Mouse (Mus musculus): ENCODE measurements around the gene Hltf. TPM values are rescaled to one million over a fixed set of nuclear protein-coding genes. Genes with fewer than 3 reads are reported as not detected.
"Not testable (repeated sequence)": the region's sequence is repeated elsewhere in the genome, so short reads cannot be mapped to it uniquely, and the experiment has no call there.

The Hltf gene
- polyA plus RNA-seq, 2 experiments: 4.5 to 9.4 TPM

DNA sequence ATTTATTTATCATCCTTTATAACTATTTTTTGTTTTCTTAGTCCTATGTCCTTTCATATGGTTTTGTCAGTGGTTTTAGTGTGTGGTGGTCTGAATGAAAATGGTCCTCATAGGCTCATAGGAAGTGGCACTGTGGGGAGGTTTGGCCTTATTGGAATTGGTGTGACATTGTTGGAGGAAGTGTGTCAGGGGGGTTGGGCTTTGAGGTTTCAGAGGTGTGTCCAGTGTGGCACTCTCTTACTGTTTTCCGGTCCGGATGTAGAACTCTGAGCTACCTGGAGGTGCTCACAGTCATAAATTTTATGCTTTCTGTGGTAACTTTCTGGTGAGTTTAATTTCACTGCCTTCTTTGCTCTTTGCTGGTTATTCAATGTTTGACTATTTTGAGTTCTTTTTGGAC, 47.2 kb downstream of the Hltf start:
- no peak for ATAC-seq (ENCODE audit: insufficient read depth)
- H3K9ac ChIP-seq (replicated peaks): no peak overlapping the region
- DNase-seq (ENCODE audit: low read depth in 3 of 3, low spot score in 3 of 3): no peak
- no peaks in the 10 kb centered on the region for H3K27me3 ChIP-seq (ENCODE audit: control insufficient read depth, insufficient read depth, low read length)
- no peak overlapping the region for H3K4me2 ChIP-seq (ENCODE audit: low read depth)
- H3K36me3 ChIP-seq (replicated peaks; ENCODE audit: control insufficient read depth, insufficient read depth, low read depth): no peaks in the 10 kb centered on the region
- 63% methylated on average over 2 of the region's 2 CpGs for WGBS (ENCODE audit: insufficient replicate concordance)
- TF ChIP-seq CTCF (IDR thresholded peaks at IDR 0.05; ENCODE audit: low read depth): no peak
- no peak for TF ChIP-seq EP300 (IDR thresholded peaks at IDR 0.05; ENCODE audit: low read depth)
- H3K9me3 ChIP-seq (ENCODE audit: control insufficient read depth, low read length): no peaks in the 10 kb centered on the region
- H3K4me1 ChIP-seq (replicated peaks; ENCODE audit: control insufficient read depth in 2 of 2, insufficient read depth in 2 of 2, low read length in 1 of 2): no peaks in the 10 kb centered on the region
- H3K27ac ChIP-seq: no peak overlapping the region
- H3K4me3 ChIP-seq (ENCODE audit: insufficient read depth in 1 of 2, low read depth in 2 of 2, low read length in 2 of 2): no peak overlapping the region

DNA sequence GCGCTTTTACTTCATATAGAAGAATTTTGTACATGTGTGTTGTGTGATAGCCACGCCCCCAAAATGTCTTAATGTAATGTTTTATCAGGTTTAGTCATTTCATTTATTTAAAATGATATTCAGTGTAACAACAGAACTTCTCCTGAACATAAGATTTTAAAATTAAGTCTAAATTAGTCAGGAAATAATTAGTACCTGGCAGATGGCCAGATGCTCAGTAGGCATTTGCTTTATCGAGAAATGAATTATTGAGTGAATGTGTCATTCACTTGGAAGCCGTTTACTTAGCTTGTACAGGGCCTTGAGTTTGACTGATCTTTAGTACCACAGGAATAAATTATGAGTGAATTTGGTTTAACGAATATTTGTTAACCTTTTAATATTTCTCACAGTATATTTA, 51.3 kb downstream of the Hltf start:
- Histone ChIP-seq H3K27me3 (ENCODE audit: control insufficient read depth, insufficient read depth, low read length) (no peaks in the 10 kb centered on the region), H3K36me3 (replicated peaks; ENCODE audit: control insufficient read depth, insufficient read depth, low read depth) (no peaks in the 10 kb centered on the region), H3K27ac (no peak overlapping the region), H3K4me3 (ENCODE audit: insufficient read depth in 1 of 2, low read depth in 2 of 2, low read length in 2 of 2) (no peak overlapping the region), H3K4me2 (ENCODE audit: low read depth) (no peak overlapping the region), H3K4me1 (replicated peaks; ENCODE audit: control insufficient read depth in 2 of 2, insufficient read depth in 2 of 2, low read length in 1 of 2) (no peaks in the 10 kb centered on the region), H3K9ac (replicated peaks) (no peak overlapping the region), H3K9me3 (ENCODE audit: control insufficient read depth, low read length) (no peaks in the 10 kb centered on the region)
- 78% methylated on average over 5 of the region's 5 CpGs for WGBS (ENCODE audit: insufficient replicate concordance)
- DNase-seq (ENCODE audit: low read depth in 3 of 3, low spot score in 3 of 3) (no peak), ATAC-seq (ENCODE audit: insufficient read depth) (no peak)
- no peak for TF ChIP-seq EP300 (IDR thresholded peaks at IDR 0.05; ENCODE audit: low read depth)
- TF ChIP-seq CTCF (IDR thresholded peaks at IDR 0.05; ENCODE audit: low read depth): no peak

- H3K4me1 ChIP-seq (replicated peaks; ENCODE audit: control insufficient read depth in 2 of 2, insufficient read depth in 2 of 2, low read length in 1 of 2): no peaks in the 10 kb centered on the region
- no peak for DNase-seq (ENCODE audit: low read depth in 3 of 3, low spot score in 3 of 3)
- H3K9me3 ChIP-seq (ENCODE audit: control insufficient read depth, low read length): no peaks in the 10 kb centered on the region
- peaks cover 4% of the 10 kb centered on the region for H3K36me3 ChIP-seq (replicated peaks; ENCODE audit: control insufficient read depth, insufficient read depth, low read depth)
- 72% methylated on average over 2 of the region's 2 CpGs for WGBS (ENCODE audit: insufficient replicate concordance)
- no peak overlapping the region for H3K4me2 ChIP-seq (ENCODE audit: low read depth)
- no peak overlapping the region for H3K9ac ChIP-seq (replicated peaks)
- H3K4me3 ChIP-seq (ENCODE audit: insufficient read depth in 1 of 2, low read depth in 2 of 2, low read length in 2 of 2): no peak overlapping the region
- no peak for ATAC-seq (ENCODE audit: insufficient read depth)
- no peak overlapping the region for H3K27ac ChIP-seq
- no peaks in the 10 kb centered on the region for H3K27me3 ChIP-seq (ENCODE audit: control insufficient read depth, insufficient read depth, low read length)
- TF ChIP-seq CTCF (IDR thresholded peaks at IDR 0.05; ENCODE audit: low read depth) (no peak), EP300 (IDR thresholded peaks at IDR 0.05; ENCODE audit: low read depth) (no peak)
Observed at GRCm38 (mm10) chr3:20111913-20112312, 54.3 kb downstream of the Hltf start.

DNA sequence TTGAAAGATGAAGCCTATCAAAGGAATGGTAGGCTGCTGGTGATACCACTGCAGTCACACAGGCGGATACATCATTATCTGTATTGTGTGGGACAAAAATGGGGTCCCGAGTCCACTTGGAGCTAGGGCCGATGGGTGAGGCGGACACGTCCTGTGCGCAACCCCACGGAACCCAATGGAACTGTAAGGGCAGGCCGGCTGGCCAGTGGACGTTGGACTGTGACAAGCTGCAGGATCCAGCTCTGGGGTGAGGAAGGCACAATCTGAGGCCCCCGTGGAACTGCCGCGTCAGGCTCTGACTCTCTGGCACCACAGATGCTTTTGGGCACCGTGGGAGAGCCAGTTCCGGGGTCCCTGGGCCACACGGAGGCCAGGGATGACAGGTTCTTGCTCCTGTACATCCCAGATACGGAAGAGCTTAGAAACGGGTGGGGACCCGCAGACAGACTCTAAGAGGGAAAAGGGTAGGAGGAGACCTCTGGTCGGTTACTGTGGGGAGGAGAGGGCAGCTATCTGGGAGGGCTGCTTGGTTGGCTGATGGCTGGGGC, 61.5 kb downstream of the Hltf start:
- H3K9me3 ChIP-seq (ENCODE audit: control insufficient read depth, low read length): no peaks in the 10 kb centered on the region
- H3K27me3 ChIP-seq (ENCODE audit: control insufficient read depth, insufficient read depth, low read length): no peaks in the 10 kb centered on the region
- no peaks in the 10 kb centered on the region for H3K4me1 ChIP-seq (replicated peaks; ENCODE audit: control insufficient read depth in 2 of 2, insufficient read depth in 2 of 2, low read length in 1 of 2)
- ATAC-seq (ENCODE audit: insufficient read depth): no peak
- no peak for DNase-seq (ENCODE audit: low read depth in 3 of 3, low spot score in 3 of 3)
- no peak overlapping the region for H3K4me3 ChIP-seq (ENCODE audit: insufficient read depth in 1 of 2, low read depth in 2 of 2, low read length in 2 of 2)
- H3K36me3 ChIP-seq (replicated peaks; ENCODE audit: control insufficient read depth, insufficient read depth, low read depth): peaks cover 4% of the 10 kb centered on the region
- TF ChIP-seq EP300 (IDR thresholded peaks at IDR 0.05; ENCODE audit: low read depth): no peak
- TF ChIP-seq CTCF (IDR thresholded peaks at IDR 0.05; ENCODE audit: low read depth): no peak
- no peak overlapping the region for H3K4me2 ChIP-seq (ENCODE audit: low read depth)
- 79% methylated on average over 19 of the region's 19 CpGs for WGBS (ENCODE audit: insufficient replicate concordance)
- H3K27ac ChIP-seq: no peak overlapping the region
- H3K9ac ChIP-seq (replicated peaks): no peak overlapping the region

DNA sequence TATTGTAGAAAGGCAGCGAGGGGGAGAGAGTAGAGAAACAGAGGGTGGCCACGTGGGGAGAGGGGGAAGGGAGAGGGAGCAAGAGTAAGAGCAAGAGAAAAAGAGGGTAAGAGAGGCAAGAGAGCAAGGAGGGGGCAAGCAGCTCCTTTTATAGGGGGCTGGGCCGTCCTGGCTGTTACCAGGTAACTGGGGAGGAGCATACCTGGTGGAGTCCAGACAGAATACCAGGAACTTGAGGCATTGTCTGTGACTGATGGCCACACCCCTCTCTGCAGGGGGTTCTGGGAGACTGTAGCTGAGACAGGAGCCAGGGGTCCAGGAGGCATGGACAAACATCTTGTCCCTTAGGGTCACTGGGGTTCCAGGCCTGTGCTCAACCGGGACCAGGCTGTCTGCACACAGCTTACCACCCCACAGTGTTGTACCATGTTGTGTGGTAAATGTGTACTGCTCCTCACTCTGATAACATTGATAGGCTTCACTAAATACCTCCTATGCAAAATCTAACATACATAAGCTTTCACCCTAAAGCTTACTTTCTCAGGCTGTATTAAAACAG, 62.2 kb downstream of the Hltf start:
- TF ChIP-seq CTCF (IDR thresholded peaks at IDR 0.05; ENCODE audit: low read depth) (no peak), EP300 (IDR thresholded peaks at IDR 0.05; ENCODE audit: low read depth) (no peak)
- Histone ChIP-seq H3K36me3 (replicated peaks; ENCODE audit: control insufficient read depth, insufficient read depth, low read depth) (peaks cover 4% of the 10 kb centered on the region), H3K27me3 (ENCODE audit: control insufficient read depth, insufficient read depth, low read length) (no peaks in the 10 kb centered on the region), H3K4me1 (replicated peaks; ENCODE audit: control insufficient read depth in 2 of 2, insufficient read depth in 2 of 2, low read length in 1 of 2) (no peaks in the 10 kb centered on the region), H3K4me3 (ENCODE audit: insufficient read depth in 1 of 2, low read depth in 2 of 2, low read length in 2 of 2) (no peak overlapping the region), H3K9me3 (ENCODE audit: control insufficient read depth, low read length) (no peaks in the 10 kb centered on the region), H3K27ac (no peak overlapping the region), H3K9ac (replicated peaks) (no peak overlapping the region), H3K4me2 (ENCODE audit: low read depth) (no peak overlapping the region)
- 64% methylated on average over 4 of the region's 4 CpGs for WGBS (ENCODE audit: insufficient replicate concordance)
- DNase-seq (ENCODE audit: low read depth in 3 of 3, low spot score in 3 of 3) (no peak), ATAC-seq (ENCODE audit: insufficient read depth) (peak; percentile 26; the same call in 1 of the 2 replicates)

GRCm38 (mm10) chr3:20121582-20121981, 64.0 kb downstream of the Hltf start:
- ATAC-seq (ENCODE audit: insufficient read depth); H3K4me3 ChIP-seq (ENCODE audit: insufficient read depth in 1 of 2, low read depth in 2 of 2, low read length in 2 of 2); DNase-seq (ENCODE audit: low read depth in 3 of 3, low spot score in 3 of 3); H3K36me3 ChIP-seq (replicated peaks; ENCODE audit: control insufficient read depth, insufficient read depth, low read depth); H3K4me2 ChIP-seq (ENCODE audit: low read depth); H3K27ac ChIP-seq; H3K9me3 ChIP-seq (ENCODE audit: control insufficient read depth, low read length); H3K9ac ChIP-seq (replicated peaks); H3K27me3 ChIP-seq (ENCODE audit: control insufficient read depth, insufficient read depth, low read length); H3K4me1 ChIP-seq (replicated peaks; ENCODE audit: control insufficient read depth in 2 of 2, insufficient read depth in 2 of 2, low read length in 1 of 2): not testable (repeated sequence)
- 70% methylated on average over 5 of the region's 5 CpGs for WGBS (ENCODE audit: insufficient replicate concordance)
